Mouse (Mus musculus): Measurements from ENCODE around the gene Fbxw8. TPM values are rescaled to one million over a fixed set of nuclear protein-coding genes. Genes with fewer than 3 reads are reported as not detected.

Fbxw8 gene
- total RNA-seq, 2 experiments from 2014 or later = 13.6 to 24.5 TPM

DNA sequence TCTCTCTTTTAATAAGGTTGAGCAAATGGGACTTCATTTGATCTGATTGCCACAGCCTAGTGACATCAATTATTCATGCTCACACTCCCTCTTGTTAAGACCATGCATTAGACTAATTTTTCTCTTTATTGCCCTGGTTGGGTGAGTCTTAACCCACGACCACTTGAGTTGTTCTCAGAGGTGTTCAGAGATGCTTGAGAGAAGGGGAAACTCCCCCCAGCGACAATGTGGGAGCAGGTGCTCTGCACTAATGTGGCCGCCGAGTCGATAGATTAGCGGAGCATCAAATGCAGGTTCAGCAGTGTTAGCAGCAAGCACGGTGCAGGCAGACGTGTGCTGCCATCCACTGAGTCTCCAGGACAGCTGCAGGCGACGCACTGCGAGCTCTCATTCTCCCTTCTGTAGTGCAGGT lies 75.4 kb downstream of the Fbxw8 start:
- no peak for ATAC-seq (replicated peaks; ENCODE audit: poor library complexity)

GRCm38 (mm10) chr5:118079354-118079753 lies 75.9 kb downstream of the Fbxw8 start:
- ATAC-seq (replicated peaks; ENCODE audit: poor library complexity) = no peak

GRCm38 (mm10) chr5:118078550-118078949 lies 76.7 kb downstream of the Fbxw8 start:
- no peak for ATAC-seq (replicated peaks; ENCODE audit: poor library complexity)

DNA sequence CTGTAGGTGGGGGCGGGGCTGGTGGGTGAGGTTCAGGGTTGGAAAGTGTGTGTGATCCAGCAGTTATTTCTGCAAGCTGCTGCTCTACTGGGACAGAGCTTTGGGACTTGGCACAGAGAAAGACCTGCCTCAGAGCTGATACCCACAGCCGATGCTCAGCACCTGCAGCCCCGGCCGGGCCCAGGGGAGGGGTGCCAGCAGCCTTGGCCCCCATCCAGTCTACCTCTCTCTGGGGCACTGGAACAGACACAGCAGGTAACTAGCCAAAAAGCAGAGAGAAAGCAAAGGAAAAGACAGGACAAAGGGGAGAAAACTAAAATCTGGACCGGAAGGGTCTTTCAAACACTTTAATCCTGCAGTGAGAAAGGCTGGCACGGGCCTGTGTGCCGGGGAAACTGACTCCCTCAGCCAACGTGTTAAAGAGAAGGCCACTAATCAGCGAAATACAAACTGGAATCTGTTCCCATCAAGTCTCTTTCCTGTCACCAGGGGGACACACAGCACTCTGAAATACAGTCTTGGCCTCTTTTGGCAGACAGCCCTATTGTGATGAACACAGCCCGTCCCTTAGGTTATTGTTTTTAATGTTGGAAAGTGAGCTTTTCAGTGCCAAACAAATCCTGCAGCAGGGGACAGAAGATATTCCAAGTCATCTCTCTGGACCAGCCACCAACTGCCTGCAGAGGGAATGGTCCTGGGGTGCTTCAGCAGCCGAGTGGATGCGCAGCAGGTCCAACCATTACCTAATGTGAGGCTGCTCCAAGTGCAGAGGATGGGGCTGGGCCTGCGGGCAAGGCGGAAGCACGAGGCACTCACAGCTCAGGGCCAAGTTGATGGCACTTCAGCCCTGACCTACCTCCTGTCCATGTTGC lies 78.3 kb downstream of the Fbxw8 start:
- ATAC-seq (replicated peaks; ENCODE audit: poor library complexity) = no peak

- no peak for ATAC-seq (replicated peaks; ENCODE audit: poor library complexity)
These were observed 82.0 kb downstream of the Fbxw8 start for GRCm38 (mm10) chr5:118073213-118073773.

DNA sequence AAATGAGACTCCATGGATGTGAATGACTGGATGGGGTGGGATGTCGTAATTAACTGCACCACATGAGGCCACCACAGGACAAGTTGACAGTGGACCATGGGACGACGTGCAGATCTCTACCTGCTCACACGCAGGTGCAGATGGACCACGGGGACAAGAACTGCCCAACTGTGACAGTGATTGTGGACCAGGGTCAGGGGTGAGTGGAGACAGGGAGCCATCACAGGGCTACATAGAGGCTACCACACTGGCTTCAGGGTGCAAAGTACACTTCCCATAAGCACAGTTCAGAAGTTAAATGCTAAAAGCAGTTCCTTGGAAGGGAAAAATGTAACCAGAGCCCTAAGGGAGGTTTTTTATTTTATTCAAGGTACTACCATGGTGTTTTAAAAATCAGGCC lies 83.5 kb downstream of the Fbxw8 start:
- ATAC-seq (replicated peaks; ENCODE audit: poor library complexity) = no peak

DNA sequence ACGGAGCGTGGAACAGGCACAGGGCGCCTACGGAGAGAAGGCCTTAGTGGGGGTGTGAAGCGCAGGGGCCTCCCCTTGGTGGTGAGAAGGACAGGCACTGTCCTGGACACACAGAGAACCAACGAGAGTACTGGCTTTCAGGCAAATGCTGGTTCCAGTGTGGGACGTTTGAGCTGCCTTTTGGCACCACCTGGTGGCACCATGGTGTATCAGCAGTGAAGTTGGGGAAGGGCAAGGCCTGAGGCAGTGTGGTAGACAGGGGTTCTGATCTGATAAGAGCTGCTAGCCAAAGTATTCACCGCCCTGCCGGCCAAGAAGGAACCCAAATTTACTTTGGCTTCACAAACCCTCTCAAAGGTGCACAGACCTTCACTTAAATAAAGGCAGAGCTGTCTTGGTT lies 85.9 kb downstream of the Fbxw8 start:
- ATAC-seq (replicated peaks; ENCODE audit: poor library complexity) = peak; percentile 94

- no peak for ATAC-seq (replicated peaks; ENCODE audit: poor library complexity)
These were observed 87.2 kb downstream of the Fbxw8 start for GRCm38 (mm10) chr5:118067984-118068494.

DNA sequence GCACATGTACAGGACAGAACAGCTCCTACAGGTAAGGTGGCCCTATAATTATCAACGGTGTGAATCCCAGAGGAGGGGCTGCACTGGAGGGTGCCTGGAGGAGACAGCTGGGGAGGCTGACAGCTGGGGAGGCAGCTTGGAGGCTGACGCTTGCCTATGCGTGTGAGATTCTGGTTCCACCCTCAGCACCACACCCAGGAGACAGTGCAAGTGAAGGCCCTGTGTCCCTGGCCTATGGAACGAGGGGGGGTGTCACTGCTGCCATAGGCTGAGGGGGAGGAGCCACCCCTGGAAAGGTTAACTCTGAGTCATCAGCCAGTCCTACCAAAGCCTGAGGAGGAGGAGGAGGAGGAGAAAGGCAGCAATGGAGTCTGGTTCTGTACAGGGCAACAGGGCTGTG lies 87.7 kb downstream of the Fbxw8 start:
- ATAC-seq (replicated peaks; ENCODE audit: poor library complexity) = no peak

- ATAC-seq (replicated peaks; ENCODE audit: poor library complexity) = peak; percentile 53
These were observed 88.4 kb downstream of the Fbxw8 start for GRCm38 (mm10) chr5:118066828-118067227.

DNA sequence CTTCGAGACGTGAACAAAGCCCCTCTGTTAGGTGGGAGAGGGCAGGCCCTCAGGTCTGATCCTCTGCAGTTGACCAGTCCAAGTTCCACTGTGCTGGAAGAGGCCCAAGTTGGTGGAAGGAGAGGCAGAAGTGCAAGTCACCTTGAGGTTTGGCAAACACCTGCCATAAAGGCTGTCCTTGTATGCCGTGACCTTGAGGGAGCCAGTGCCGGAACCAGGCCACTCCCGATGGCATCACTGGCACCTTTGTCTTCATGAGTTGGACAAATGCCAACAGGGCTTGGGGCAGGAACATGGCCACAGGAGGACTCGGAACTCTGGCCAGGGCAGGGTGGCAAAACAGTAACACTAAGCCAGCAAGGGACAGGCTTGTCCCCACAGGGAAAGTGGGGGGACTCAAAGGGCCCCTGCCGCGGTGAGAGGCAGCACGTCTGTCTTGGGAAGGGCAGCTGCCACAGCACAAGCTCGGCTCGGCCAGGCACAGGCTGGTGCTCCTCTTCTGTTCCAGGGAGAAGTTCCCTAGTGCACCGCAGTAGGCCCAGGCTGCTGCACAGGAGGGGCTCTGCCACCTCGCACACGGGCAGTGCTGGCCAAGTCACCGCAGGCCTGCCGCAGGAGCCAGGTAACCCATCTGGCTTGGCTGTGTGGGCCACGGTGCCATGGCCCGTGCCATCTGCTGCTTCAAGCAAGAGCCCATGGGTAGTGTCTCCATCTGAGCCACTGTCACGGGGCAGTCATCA lies 89.6 kb downstream of the Fbxw8 start:
- no peak for ATAC-seq (replicated peaks; ENCODE audit: poor library complexity)

DNA sequence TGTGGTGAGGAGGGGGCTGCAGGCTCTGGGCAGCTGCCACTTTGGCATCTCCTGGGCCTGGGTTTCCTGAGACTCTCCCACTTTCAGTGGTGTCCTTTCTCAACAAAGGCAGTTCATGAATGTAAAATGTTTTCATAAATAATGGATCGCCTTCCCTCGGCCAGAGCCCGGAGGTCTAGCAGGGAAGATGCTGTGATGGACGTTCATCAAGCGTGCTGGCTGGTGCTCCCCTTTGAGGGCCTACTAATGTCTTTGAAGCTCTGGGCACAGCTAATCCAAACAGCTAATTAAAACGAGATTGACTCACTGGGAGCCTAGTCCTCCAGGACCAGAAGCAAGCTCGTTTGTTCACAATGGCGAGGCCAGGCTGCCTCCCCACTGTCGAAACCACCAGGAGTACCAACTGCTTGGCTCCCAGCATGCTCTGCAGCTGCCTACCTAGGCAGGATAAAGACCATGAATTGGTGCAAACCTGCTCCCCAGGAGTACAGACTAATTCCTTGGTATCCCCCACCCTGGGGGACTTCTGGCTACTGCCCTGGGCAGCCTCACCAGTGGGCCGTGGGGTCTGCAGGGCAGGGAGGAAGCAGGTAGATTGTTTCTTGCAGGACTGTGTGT lies 90.9 kb downstream of the Fbxw8 start:
- no peak for ATAC-seq (replicated peaks; ENCODE audit: poor library complexity)

GRCm38 (mm10) chr5:118063181-118063621 lies 92.1 kb downstream of the Fbxw8 start:
- no peak for ATAC-seq (replicated peaks; ENCODE audit: poor library complexity)

DNA sequence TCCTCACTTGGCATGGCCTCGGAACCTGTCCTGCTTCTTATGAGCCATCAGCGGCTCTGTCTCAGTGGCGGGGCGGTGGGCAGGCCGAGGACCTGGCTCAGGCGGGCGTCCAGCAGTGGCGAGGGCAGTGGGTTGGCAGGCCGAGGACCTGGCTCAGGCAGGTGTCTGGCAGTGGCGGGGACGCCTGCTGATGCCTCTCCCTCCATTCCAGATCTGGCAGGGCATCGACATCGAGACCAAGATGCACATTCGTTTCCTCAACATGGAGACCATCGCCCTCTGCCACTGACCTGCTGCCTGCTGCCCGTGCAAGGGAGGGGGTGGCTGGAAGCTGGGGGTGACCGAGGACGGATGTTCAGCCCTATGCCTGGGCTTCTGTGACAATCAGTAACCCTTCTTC lies 93.9 kb downstream of the Fbxw8 start:
- no peak for ATAC-seq (replicated peaks; ENCODE audit: poor library complexity)

- no peak for ATAC-seq (replicated peaks; ENCODE audit: poor library complexity)
These were observed 95.6 kb downstream of the Fbxw8 start for GRCm38 (mm10) chr5:118059646-118060045.

DNA sequence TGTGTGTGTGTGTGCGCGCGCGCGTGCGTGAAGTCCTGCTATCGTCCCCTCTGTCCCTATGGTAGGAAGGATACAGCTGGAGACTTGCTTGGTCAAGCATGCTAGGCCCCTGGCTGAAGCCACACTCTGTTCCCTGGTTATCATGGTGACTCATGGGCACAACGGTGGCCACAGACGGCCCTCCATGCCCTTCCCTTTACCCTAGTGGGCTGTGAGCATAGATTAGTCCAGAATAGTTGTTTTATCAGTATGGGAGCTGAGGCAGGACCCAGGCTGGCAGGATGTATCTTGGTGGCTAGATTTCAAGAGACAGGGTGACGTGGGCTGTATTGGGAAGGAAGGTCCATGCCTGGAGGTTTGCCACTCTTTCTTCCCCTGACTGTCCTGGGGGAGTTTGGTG lies 96.4 kb downstream of the Fbxw8 start:
- ATAC-seq (replicated peaks; ENCODE audit: poor library complexity) = peak; percentile 69

DNA sequence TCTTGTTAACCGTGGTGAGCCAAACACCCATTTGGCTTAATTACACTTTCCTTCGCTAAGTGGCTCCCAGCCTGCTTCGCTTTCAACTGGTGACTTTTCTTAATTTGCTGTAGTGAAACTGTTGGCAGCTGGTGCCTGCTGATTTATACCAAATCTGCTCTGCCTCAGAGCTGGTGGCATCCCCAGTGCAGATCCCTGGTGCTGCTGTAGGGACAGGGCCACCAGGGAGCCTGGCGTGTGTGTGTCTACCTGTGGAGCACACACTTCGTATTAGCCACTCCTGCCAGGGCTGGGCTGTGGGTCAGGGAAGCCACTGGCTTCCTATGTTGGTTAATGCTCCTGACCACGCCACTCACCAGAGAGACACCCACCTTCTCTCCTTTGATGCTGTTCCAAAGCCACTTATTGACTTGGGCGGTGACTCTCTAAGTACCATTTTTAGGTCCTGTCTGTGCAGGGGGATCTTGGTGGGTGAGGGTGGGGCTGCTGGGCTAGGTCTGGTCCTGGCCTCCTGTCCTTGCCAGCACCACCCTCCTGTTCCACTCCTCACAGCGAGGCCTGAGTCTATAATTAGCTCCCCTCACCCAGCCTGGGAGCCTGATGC lies 97.7 kb downstream of the Fbxw8 start:
- no peak for ATAC-seq (replicated peaks; ENCODE audit: poor library complexity)

DNA sequence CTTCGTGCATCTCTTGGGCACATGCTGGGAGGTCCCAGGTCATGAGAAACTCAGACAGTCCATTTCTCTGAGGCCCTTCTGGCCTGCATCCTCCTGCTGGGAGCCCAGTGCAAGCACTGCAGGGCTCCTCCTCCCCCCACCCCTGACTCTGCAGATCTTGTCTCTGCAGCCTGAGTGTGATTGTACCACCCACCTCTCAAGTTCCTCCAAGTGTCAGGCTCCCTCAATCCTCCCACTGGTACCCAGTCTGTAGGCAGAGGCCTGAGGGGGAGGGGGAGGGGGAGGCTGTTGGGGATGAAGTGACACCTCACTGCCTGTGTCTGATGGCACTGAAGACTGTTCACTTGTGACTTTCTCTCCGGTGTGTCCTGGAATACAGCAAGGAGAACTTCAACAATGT lies 102.1 kb downstream of the Fbxw8 start:
- no peak for ATAC-seq (replicated peaks; ENCODE audit: poor library complexity)

GRCm38 (mm10) chr5:118051981-118052662 lies 103.1 kb downstream of the Fbxw8 start:
- no peak for ATAC-seq (replicated peaks; ENCODE audit: poor library complexity)

DNA sequence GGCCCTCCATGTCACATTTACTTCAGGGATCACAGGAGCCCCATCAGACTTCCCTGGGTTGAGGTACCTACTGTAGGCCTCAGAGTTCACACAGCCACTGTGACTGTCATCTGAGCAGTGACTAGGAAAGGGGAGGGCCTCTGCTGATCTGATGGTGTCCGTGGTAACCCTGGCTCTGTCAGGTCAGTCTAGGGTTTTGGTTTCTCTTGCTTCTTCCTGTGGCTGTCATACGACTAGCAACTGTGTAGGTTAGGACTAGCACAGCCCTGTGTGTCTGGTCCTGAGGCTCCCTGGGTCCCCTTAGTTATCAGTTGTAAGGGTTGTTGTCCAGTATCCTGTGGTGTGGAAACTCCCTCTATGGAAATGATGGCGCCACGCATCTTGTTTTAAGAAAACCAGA lies 104.5 kb downstream of the Fbxw8 start:
- ATAC-seq (replicated peaks; ENCODE audit: poor library complexity) = no peak

Measured in megakaryocyte progenitor cell, adult 5-6 weeks (primary cell).